Mouse (Mus musculus) erythroblast, embryonic 14.5 days (primary cell): ENCODE data around the gene Dpp6. TPM values are rescaled to one million over a fixed set of nuclear protein-coding genes. Genes with fewer than 3 reads are reported as not detected.

ENCODE experiments used
- H3K27me3 ChIP-seq: 2 replicates; pipeline ENCODE4 v1.6.1; 2012; ENCODE audit warnings: inconsistent platforms; ENCODE audit not compliant: control insufficient read depth
- H3K36me3 ChIP-seq: 2 replicates; pipeline ENCODE4 v1.6.1; 2012; ENCODE audit warnings: mild to moderate bottlenecking, inconsistent platforms; ENCODE audit not compliant: control insufficient read depth
- H3K4me1 ChIP-seq: 2 replicates; pipeline ENCODE4 v1.6.1; 2012; ENCODE audit warnings: inconsistent platforms; ENCODE audit not compliant: control insufficient read depth
- H3K4me3 ChIP-seq: replicated peaks from 2 replicates; pipeline ENCODE3; 2012; ENCODE audit warnings: moderate library complexity, mild to moderate bottlenecking, inconsistent platforms
- H3K9me3 ChIP-seq: 2 replicates; pipeline ENCODE4 v1.6.1; 2012; ENCODE audit warnings: low read length, inconsistent platforms, mixed read lengths; ENCODE audit not compliant: control insufficient read depth
- GATA1 ChIP-seq: IDR thresholded peaks from 2 replicates; pipeline ENCODE4 v1.6.1; 2012; ENCODE audit warnings: low read length, inconsistent platforms, mixed read lengths
- TAL1 ChIP-seq: IDR thresholded peaks from 3 replicates; pipeline ENCODE4 v1.6.1; 2012; ENCODE audit warnings: low read length, inconsistent platforms, mixed read lengths
- polyA plus RNA-seq: library from polyadenylated mRNA; stranded (reverse); fragments of >175 nt; gene quantifications from 2 replicates; pipeline ENCODE4 v1.2.3, GENCODE M21; 2012

Dpp6 gene
- polyA plus RNA-seq, 1 experiment: 0.05 TPM

GRCm38 (mm10) chr5:27339196-27340030, 522.4 kb downstream of the Dpp6 start:
- Histone ChIP-seq H3K4me1 (no peaks in the 10 kb centered on the region), H3K36me3 (no peaks in the 10 kb centered on the region), H3K4me3 (no peak overlapping the region), H3K9me3 (no peaks in the 10 kb centered on the region), H3K27me3 (no peaks in the 10 kb centered on the region)
- no peak for TF ChIP-seq TAL1
- no peak for TF ChIP-seq GATA1

GRCm38 (mm10) chr5:27342276-27342675, 525.3 kb downstream of the Dpp6 start:
- no peaks in the 10 kb centered on the region for H3K27me3 ChIP-seq
- H3K36me3 ChIP-seq: no peaks in the 10 kb centered on the region
- H3K4me1 ChIP-seq: no peaks in the 10 kb centered on the region
- H3K9me3 ChIP-seq: no peaks in the 10 kb centered on the region
- no peak overlapping the region for H3K4me3 ChIP-seq
- TF ChIP-seq TAL1: no peak
- TF ChIP-seq GATA1: no peak

DNA sequence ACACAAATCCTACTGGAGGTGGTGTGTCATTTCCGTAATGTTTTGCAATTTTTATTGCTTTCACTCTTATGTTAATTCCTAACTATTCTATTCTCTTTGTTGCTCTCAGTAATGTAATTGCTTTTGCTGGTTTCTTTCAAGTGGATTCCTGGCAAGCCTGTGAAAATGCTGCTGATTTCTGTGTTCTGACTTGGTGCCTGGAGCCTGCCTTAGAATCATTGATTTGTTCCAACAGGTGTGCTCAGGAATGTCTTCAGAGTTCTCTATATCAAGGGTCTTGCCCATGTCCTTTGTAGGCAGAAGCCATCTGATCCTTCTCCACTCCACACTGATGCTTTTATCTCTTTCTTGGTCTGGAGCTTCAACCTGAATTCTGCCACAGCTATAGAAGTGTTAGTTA, 526.6 kb downstream of the Dpp6 start:
- Histone ChIP-seq H3K4me3 (no peak overlapping the region), H3K27me3 (no peaks in the 10 kb centered on the region), H3K36me3 (no peaks in the 10 kb centered on the region), H3K9me3 (no peaks in the 10 kb centered on the region), H3K4me1 (no peaks in the 10 kb centered on the region)
- TF ChIP-seq TAL1 (no peak), GATA1 (no peak)

- H3K9me3 ChIP-seq: no peaks in the 10 kb centered on the region
- TF ChIP-seq GATA1 (no peak), TAL1 (no peak)
- no peaks in the 10 kb centered on the region for H3K36me3 ChIP-seq
- no peaks in the 10 kb centered on the region for H3K4me1 ChIP-seq
- no peak overlapping the region for H3K4me3 ChIP-seq
- H3K27me3 ChIP-seq: no peaks in the 10 kb centered on the region
Measured at GRCm38 (mm10) chr5:27348181-27349095, 531.4 kb downstream of the Dpp6 start.

- Histone ChIP-seq H3K4me1 (no peaks in the 10 kb centered on the region), H3K9me3 (no peaks in the 10 kb centered on the region), H3K27me3 (no peaks in the 10 kb centered on the region), H3K4me3 (no peak overlapping the region), H3K36me3 (no peaks in the 10 kb centered on the region)
- no peak for TF ChIP-seq TAL1
- TF ChIP-seq GATA1: no peak
Measured at GRCm38 (mm10) chr5:27357630-27358029, 540.6 kb downstream of the Dpp6 start.

- no peaks in the 10 kb centered on the region for H3K9me3 ChIP-seq
- no peak overlapping the region for H3K4me3 ChIP-seq
- H3K27me3 ChIP-seq: no peaks in the 10 kb centered on the region
- H3K36me3 ChIP-seq: no peaks in the 10 kb centered on the region
- no peaks in the 10 kb centered on the region for H3K4me1 ChIP-seq
- TF ChIP-seq TAL1 (no peak), GATA1 (no peak)
Measured at GRCm38 (mm10) chr5:27365946-27366345, 548.9 kb downstream of the Dpp6 start.

GRCm38 (mm10) chr5:27370814-27371213, 553.8 kb downstream of the Dpp6 start:
- no peak overlapping the region for H3K4me3 ChIP-seq
- H3K27me3 ChIP-seq: no peaks in the 10 kb centered on the region
- H3K36me3 ChIP-seq: no peaks in the 10 kb centered on the region
- H3K4me1 ChIP-seq: no peaks in the 10 kb centered on the region
- TF ChIP-seq GATA1: no peak
- TF ChIP-seq TAL1: no peak
- H3K9me3 ChIP-seq: no peaks in the 10 kb centered on the region

GRCm38 (mm10) chr5:27373931-27374330, 556.9 kb downstream of the Dpp6 start:
- H3K36me3 ChIP-seq: no peaks in the 10 kb centered on the region
- no peaks in the 10 kb centered on the region for H3K4me1 ChIP-seq
- no peak overlapping the region for H3K4me3 ChIP-seq
- H3K9me3 ChIP-seq: no peaks in the 10 kb centered on the region
- TF ChIP-seq TAL1: no peak
- TF ChIP-seq GATA1: no peak
- H3K27me3 ChIP-seq: no peaks in the 10 kb centered on the region

DNA sequence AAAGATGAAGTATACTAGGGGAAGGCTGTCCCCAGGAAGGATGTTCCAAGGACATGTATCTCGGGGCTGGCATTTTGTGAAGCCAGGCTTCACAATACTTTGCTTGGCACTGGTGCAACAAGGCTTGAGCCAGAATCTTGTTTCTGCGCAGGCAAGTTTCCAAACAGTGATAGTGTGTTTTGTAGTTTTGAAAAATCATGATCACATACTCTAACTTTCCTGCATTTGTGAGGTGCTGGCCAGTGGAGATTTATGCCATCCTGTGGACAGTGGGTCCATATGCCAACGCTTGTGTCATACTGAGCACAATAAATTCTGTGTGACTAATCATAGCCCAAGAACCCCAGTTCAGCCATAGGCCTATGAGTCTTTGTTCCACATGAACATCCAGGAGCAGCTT, 558.8 kb downstream of the Dpp6 start:
- Histone ChIP-seq H3K4me3 (no peak overlapping the region), H3K36me3 (no peaks in the 10 kb centered on the region), H3K4me1 (no peaks in the 10 kb centered on the region), H3K27me3 (no peaks in the 10 kb centered on the region), H3K9me3 (no peaks in the 10 kb centered on the region)
- TF ChIP-seq TAL1: no peak
